Mouse (Mus musculus): ENCODE measurements around the gene Apopt1.

Gene Apopt1

DNA sequence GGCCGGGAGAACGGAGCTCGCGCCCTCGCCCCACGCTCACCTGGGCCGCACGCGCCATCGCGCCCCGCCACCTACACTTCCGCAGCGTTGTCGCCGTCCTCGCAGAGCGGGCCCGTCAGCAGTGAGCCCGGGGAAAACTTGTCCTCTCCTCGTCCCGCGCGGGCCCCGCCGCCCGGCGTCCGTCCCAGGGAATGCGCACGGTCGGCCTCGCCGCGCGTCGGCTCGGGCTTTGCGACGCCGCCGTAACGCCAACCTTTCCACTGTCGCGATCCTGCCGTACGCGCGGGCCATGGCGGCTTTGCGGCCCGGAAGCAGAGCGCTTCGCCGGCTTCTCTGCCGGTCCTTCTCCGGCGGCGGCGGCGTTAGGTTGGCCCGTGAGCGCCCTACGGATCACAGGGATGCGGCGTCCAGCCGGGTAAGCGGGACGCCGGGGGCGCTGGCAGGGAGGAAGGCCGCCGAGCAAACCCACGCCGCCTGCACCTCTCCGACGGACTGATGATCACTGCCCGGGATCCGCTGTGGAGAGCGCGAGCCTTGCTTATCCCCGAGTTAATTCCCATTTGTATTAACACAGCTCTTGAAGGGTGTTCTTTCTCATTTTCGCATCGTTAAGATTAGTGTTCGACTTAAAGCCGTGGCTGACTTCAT lies at the start of gene Apopt1, which contains the start of gene Bag5:
Gene Apopt1 (plus strand): TSS at position 258 of the 648 bp plus-strand sequence.
Gene Bag5 (minus strand): TSS at position 254 of the 648 bp plus-strand sequence.
- DNase-seq: peak; percentile 90

DNA sequence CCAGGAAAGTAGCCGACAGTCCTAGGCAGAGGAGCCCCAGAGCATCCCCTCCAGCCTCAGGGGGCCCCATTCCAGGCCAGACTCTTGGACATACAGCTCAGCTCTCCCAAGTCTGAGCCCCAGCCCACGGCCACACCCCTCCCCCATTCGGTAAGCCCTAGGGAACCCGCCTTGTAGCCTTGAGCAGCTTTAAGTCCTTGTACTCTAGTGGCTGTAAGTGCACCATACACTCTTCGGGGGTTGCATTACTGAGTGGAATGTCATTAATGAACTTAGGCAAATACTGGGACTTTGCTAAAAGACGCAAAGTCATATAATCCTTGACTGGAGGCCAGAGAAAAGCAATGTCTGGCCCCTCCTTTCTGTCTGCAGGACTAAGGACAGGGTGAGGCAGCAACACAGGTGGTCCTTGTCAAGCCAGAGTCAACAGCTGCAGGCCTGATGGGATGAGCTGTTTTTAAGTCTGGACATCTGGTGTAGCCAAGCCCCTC lies 48.9 kb upstream of the Apopt1 start:
- DNase-seq: peak; percentile 48

DNA sequence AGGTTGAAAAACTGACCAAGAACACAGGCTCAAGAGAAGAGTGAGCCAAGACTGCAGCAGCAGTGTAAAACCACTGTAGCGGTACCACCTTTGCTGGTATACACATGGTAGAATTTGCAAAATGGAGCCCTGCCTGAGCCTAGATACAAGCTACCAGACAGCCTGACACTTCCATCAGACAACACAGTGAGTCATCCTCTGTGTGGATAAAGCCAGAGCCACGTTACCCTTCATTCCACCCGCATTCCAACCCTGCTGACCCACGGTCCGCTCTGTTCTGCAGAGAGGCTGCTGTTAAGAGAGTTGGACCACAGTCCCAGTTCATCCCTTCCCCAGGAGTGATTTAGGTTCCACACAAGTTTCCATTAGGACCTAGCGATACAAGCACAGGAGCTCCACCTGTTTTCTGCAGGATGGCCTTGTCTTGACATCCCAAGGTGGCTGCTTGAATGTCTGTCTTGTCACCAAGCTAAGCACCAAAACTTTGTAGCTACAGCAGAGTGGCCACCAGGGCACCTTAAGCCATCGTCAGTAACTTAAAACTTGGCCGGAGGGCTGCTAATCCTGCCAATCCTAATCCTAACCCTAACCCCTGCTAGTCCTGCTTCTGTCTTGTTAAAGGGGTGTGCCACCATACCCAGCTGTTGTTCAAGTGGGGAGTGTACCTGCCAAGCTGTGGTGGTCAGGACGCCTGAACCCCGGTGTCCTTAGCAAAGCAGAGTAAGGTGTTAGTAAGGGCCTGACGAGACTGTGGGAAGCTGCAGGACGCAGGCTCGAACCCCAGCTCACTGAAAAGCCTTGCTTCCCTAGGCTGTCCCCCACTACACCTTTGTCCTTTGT lies 47.8 kb upstream of the Apopt1 start:
- DNase-seq: no peak

DNA sequence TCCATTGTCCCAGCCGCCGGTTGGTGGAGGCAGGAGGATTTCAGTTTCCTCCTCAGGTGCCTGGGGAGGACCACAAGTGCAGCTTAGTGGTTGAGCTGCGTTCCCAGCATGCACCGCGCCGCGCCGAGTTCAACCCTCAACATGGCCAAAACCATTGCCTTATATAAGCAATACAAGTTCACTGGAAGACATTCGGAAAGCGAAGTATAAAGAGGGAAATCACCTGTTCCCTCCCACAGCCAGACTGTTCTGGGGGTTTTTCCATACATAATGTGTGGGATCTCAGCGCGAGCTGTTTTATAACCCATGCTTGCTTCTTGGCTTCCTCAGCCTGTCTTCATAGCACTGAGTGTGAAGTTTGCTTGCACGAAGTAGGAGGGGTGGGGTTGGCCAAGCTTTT lies 46.7 kb upstream of the Apopt1 start:
- DNase-seq: no peak

DNA sequence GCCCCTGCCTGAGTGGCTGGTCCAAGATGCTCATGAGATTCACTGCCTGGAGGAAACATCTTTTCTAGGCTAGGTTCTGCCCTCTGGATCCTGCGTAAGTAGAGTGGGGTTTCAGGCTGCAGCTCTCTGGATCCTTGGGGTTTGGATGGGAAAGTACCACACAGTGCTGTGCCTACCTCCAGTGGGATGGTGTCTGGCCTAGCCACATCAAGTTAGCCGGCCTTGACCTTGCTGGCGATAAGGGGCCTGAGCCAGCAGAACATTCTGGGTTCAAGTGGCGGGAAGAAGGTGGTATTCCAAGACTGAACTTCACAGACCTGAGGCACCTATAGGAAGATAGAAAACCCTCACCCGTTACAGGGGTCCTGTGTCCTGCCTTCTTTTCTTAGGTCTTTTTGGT lies 45.6 kb upstream of the Apopt1 start:
- DNase-seq: no peak

DNA sequence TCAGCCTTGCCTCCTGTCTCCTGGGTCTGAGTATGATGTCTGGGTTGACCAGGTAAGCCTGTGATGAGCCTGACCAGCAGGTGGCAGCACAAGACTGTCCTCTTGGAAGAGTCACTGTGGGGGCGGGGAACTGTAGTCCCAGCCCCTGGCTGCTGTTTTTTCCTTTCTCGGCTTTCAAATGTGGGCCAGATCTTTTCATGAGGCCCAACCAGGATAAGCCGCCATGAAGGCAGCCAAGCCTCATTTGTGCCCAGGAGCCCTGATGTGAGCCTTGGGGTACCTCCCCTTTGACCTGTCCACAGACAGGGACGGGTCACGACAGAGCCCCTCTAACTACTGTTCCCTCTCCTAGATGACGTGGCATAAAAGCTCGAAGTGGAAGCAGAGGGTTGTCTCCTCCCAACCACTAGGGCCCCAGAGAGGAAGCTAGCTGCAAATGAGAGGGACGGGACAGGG lies 44.6 kb upstream of the Apopt1 start:
- peak; percentile 99 for DNase-seq

DNA sequence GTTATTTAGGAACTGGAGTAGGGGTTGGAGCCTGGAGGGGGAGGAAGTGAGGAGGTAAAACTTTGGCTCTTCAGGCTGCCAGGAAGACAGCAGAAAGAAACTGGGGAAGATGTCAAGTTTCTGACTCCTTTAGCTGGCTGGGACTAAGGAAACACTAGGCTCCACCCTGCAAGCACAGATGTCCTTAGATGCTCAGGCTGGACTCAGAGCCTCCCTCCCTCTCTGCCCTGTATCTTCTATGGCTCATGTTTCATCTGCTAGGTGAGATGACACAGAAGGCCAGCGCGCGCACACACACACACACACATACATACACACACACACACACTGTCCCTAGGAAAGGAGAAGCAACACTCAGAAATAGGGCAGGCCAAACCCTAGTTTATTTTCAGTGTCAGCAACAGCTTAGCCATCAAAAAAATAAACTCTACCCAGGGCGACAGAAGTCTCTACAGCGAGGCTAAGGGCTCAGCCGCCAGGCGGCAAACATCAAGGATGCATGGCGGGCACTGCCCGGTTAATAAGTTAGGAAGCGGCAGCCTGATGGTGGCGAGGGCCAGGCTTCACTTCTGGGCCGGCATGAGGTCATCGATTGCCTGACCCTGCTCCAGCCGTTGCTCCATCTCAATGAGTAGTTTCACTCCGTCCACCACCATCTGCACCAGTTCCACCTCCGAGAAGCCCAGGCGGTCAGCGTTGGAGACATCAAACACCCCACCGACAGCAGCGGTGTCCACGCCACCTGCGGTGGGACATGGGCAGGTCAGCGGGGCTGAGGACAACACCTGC lies 43.9 kb upstream of the Apopt1 start:
- peak; percentile 30 for DNase-seq

DNA sequence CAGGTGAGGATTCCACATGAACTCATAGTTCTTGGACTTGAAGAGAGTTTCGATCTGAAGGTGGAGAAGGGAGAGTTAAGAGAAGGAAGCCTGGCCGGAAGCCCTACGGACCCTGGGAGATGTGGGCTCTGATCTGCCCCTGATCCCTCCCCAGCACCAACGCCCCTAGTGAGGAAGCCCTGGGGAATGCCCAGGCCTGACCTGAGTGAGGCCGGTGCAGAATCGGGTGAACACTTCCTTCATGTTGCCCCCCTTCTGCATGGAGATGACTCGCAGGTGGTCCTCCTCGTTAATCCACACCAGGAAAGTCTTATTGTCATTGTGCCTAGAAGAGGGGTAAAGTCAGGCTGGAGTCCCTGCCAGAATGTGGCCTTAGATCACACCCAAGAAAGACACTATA lies 43.1 kb upstream of the Apopt1 start:
- no peak for DNase-seq

DNA sequence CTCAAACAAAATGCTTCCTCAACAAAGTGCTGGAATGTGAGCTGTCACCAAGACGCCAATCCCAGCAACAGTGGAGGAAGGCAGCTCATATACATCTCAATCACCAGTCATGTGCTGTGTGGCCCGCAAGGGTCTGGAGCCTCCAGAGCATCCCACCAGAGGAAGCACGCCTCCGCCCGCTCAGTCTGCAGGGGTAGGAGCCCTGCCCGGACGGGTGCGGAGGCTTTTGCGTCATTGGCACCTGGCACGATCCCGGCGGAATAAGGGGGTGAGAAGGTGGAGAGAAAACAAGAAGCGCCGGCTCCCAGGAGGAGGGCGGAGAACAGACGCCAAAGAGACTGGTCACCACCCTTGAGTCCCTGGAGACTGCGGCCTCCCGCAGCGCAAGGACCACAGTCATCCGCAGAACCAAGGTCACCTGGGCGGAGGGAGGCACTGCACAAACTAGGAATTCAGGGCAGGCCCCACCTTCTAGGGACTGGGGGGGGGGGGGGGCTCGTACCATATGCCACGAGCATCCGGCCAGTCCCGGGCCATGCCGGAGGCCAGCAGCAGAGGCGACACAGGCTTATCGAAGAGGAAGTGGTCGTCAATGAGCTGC lies 42.6 kb upstream of the Apopt1 start:
- no peak for DNase-seq

DNA sequence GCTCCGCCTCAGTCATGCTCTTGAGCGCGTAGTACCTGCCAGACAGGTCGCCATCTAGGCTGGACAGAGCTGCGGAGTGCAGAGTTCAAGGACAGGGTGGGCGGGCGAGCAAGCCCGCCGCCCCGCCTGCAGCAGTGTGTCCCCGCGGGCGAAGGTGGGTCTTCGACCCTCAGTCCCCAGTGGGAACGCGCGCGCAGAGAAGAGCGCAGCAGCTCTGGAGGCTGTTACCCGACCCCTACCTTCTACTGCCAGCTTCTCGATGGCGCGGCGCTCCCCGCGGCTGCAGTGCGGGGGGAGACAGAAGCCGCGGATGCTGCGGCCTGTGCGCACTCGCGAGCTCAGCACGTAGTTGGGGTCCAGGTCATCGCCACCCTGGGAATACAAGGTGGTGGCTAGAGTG lies 42.1 kb upstream of the Apopt1 start:
- DNase-seq: no peak

DNA sequence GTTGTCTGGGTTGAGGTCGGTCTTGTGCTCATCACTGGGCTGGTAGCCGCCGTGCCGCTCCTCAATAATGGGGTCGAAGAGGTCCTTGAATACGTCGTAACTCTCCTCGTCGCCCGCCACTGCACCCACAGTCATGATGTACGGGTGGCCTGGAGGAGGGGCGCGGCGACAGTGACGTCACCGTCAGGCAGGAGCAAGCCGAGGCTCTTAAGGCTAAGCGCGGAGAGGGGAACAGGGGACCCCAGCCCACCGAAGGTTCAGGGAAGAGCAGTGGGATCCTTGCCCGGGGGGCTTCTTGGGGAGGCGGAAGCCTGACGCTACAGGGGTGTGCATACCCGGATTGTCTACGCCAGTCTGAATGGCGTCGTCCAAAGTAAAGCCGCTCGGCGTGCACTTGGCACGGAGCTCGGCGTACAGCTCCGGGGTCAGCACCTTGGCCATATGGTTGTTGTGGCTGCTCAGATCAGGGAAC lies 41.6 kb upstream of the Apopt1 start:
- peak; percentile 73 for DNase-seq

DNA sequence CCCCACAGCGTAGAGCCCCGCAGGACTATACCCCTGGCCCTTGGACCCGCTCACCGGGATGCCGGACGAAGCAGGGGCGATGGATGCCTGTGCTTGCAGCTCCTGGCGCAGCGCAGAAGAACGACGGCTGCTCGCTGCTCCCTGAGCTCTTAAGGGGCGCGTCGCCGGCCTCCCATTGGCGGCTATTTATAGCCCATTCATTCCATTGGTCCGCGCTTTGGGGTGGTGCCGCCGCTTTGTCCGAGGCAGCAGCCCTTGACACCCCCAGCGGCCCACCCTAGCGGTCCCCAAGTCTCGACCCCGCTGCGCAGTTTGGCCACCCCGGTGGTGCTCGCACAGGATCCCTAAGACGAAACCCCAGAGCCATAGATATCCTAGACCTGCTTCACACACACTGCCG lies 40.9 kb upstream of the Apopt1 start, which contains the start of gene Ckb:
Gene Ckb (minus strand): TSS at position 163 of the 400 bp plus-strand sequence.
- peak; percentile 75 for DNase-seq

DNA sequence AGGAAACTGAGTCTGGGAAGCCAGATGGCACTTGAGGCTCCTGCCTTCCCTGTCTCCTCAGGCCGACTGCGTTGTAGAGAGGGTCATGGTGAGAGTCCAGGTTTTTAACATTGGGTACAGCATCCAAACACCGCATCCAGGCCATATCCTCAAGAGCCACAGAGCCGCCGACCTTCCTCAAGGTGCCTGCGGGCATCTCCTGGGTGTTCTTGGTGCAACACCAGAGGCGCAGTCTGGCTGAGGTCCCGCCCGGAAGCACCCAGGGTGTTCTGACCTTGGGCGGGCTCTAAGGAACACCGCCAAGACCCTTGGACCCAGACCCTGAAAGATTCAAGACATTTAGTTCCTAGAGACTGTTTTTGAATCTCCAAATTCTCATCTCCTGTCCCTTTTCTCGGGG lies 40.5 kb upstream of the Apopt1 start:
- no peak for DNase-seq

DNA sequence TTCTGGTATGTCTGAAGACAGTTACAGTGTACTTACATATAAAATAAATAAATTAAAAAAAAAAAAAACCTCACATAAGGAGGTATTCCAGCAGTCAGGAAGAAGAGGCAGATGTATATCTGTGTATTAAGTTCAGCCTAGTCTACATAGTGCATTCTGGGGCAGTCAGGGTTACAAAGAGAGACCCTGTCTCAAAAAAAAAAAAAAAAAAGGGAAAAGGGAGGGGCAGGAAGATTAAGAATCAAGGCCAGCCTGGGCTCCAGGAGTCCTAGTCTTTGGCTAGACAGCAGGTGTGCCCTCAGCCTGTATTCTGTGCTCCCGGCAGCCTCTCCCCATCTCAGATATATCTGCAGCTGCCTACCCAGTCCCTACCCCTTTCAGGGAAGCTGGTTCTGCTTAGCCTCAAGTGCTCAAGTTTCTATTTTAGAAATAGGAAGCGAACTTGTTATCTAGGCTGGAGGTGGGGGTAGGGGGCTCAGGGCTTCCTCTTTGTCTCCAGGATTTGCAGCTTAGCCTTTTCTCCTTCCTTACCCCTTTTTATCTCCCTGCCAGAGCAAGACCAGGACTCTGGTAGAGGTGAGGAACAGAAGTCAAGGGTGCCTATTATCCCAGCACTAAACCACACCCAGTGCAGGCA lies 38.1 kb upstream of the Apopt1 start:
- DNase-seq: no peak

DNA sequence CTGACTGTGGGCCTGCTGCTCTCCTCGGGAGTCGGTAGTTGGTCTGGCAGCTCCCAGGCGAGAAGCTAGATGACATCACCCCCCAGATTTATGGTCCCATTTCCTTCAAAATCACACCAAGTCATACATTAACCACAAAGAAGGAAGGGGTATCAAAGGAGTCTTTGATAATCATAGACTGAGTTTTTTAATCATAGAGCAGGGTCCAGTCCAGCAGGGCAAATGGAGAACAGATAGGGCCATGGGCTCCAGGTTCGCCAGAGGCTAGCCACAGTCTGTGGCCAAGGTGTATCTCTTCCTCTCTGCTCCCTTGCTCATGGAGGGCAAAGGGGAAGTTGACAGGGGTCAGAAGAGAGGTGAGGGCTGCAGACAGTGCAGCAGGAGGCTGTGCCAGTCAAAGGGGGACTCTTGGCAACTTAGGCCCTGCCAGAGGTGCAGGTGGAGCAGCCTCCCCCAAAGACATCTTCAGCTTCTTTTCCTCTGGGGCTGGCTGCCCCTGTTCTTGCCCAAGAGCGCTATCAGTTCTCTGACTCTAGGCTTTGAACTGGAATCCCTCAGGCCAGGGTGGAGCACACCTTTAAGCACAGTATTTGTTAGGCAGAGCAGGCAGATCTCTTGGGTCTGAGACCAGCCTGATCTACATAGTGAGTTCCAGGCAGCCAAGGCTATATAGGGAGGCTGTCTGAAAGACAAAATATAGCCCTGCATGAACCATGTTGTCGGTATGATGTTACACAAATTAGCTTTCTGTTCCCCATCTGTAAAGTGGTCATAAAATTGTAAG lies 37.1 kb upstream of the Apopt1 start:
- no peak for DNase-seq

DNA sequence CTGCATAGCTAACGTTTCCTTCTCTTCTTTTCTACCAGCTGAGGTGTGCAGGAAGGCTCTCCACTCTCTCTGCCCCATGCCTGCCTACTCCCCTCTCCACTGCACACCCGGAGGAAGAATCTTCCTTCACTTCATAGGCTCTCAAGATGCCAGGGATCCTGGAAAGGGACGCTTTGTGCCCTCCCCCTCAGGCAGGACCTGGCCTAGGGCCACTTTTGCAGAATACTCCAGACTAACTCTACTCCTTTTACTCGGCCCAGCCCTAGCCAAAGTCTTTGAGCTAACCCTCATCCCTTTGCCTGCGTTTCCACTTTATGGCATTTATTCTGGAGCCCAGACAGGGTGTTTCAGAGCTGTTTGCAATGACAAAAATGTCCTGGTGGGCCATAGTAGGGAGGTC lies 35.6 kb upstream of the Apopt1 start:
- no peak for DNase-seq

DNA sequence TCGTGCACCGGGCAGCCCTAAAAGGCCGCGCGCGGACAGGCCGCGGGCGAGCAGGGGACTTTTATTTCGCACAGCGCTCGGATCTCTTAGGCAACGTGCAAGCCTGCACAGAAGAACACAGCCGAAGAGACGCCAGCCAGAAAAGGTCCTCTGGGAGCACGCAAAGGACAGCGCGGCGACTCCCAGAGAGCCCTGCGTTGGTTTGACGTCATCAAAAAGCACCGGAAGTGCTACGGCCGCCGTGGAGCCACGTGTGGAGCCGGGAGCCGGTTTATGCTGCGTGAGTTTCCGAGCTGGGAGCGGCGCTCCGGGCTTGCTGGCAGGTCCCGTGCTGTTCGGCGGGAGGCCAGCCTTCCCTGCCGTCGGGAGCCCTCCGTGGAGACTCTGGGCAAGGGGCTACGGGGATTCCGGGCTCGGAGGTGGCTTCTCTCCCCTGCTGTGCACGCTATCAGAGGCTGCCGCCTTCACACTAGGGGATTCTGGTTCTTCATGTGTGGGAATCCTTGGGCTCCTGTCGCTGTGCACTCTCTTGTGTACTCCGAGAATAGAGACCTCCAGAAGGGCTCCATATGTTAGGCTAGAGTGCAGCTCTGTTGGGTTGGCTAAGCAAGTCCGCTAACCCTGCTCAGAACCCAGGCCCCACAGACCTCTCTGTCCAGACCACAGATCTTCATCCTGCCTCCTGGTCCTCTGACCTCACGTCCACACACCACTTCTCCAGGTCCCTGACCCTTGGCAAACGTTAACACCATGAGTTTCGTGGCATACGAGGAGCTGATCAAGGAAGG lies 35.0 kb upstream of the Apopt1 start, which contains the start of gene Trmt61a:
Gene Trmt61a (plus strand): TSS at position 224 of the 788 bp plus-strand sequence.
- peak; percentile 93 for DNase-seq

DNA sequence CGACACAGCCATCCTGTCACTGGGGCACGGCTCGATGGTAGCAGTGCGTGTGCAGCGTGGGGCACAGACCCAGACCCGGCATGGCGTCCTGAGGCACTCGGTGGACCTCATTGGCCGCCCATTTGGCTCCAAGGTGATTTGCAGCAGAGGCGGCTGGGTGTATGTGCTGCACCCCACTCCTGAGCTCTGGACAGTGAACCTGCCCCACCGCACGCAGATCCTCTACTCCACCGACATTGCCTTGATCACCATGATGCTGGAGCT lies 34.5 kb upstream of the Apopt1 start:
- DNase-seq: no peak

DNA sequence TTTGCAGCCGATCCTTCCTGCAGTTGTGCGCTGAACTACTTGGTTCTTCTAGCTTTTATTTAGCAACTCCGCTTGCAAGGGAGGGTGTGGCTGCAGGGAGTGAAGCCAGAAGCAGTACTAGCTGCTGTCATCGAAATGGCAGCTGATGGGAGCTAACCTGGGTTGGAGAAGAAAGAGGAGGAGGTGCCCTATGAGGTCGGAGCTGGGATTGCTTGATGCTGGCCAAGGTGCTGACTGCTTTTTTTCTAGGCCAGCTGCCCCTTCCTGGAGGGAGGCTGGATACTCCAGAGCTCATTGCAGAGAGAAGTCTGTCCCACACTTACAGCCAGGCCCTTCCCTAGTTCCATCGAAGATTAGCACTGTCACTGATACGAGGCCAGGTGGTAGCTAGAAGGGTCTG lies 34.1 kb upstream of the Apopt1 start:
- no peak for DNase-seq

DNA sequence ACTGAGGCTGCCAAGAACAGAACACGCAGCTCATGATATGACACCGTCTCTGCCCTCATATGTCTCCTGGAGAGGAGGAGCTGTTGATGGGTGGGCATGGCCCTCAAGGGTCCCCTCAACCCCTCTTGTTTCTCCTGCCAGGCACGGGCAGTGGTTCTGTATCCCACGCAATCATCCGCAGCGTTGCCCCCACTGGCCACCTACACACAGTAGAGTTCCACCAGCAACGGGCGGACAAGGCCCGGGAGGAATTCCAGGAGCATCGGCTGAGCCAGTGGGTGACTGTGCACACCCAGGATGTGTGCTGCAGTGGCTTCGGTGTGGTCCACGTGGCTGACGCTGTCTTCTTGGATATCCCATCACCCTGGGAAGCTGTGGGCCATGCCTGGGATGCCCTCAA lies 32.4 kb upstream of the Apopt1 start:
- DNase-seq: no peak

DNA sequence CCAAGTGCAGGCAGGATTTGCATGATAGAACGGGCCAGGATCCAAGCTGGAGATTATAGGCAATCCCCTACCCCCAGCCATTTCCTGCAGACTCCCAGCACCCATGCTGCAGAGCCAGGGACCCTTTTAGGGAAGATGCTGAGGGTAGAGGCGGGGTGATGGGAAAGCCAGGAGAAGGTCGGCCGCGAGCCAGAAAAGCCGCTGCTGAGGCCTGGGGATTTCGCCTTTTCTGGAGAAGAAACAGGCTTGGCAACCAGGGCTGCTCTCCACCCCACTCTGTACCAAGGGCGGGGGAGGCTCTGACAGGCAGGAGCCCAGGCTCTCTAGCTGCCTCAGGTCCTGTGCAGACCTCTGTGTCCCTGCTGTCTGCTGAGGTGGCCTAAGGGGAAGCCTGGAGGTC lies 31.8 kb upstream of the Apopt1 start:
- peak; percentile 37 for DNase-seq

Measured in lung, postnatal 14 days (tissue).